Comparison of ENCODE assay signal across 22 mouse cellular contexts in the genomic region with DNA sequence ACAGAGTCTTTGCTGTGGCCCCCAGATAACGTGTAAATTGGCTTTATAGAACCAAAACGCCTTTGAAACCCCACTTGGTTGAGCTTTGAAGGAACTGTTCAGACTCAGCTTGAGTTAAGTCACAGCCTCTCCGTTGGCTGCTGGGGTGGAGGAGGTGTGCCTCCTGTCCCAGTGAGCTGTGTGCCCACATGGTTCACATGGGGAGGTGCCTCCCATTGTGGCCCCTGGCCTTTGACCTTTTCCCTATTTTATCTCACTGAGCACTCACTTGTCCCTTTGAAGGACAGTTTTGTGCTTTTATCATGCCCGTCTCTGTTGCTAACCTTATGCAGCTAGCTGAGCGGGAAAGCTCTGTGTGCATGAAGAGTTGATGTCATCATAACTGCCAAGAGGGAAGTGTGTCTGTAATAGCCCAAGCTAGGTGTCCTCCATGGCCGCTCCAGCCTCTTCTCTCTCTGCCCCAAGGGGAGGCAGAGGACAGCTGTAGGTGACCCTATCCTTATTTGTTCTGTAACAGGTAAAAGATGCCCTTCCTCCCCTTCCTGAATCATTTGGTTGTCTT. TPM values are rescaled to one million over a fixed set of nuclear protein-coding genes. Genes with fewer than 3 reads are reported as not detected.
DNase-seq lines count a peak whose midpoint lies in the region; ATAC-seq and TF ChIP-seq lines count a peak whose summit lies in the region.
"Had no signal": no experiment of that assay in that cellular context is flagged by ENCODE, and none has a peak within 500 bp of the region (broad histone marks: within the 10 kb centered on the region; RNA-seq: fewer than 3 reads in every experiment).

No protein-coding gene starts in this region.

- peaks cover 9% of the 10 kb centered on the region; the same call in 1 of the 2 replicates for H3K36me3 ChIP-seq in lung, embryonic 14.5 days (ENCODE audit: insufficient read depth)

- 30% methylated on average over 6 of the region's 6 CpGs for WGBS in lung, embryonic 14.5 days

- H3K4me1 ChIP-seq in lung, embryonic 14.5 days (ENCODE audit: insufficient read depth) = peaks cover 17% of the 10 kb centered on the region
- H3K4me1 ChIP-seq: hindbrain, embryonic 15.5 days had no signal

- H3K4me3 ChIP-seq in gastrocnemius, adult 2 months = no peak overlapping the region
- H3K4me3 ChIP-seq in lung, embryonic 14.5 days (ENCODE audit: low read depth, low read length) = no peak overlapping the region
- H3K4me3 ChIP-seq: hindbrain, embryonic 15.5 days; neural tube, embryonic 15.5 days had no signal

- intact Hi-C loops in gastrocnemius, adult 2 months (cut with DNase I) = no loop called here
- intact Hi-C loops in gastrocnemius, postnatal 36 days (cut with DNase I) = no loop called here

- no peak for TF ChIP-seq CTCF in gastrocnemius, adult 2 months (IDR thresholded peaks at IDR 0.05)
- no peak for TF ChIP-seq CTCF in lung, embryonic 14.5 days (IDR thresholded peaks at IDR 0.05; ENCODE audit: low read depth)

- no peak for ATAC-seq in lung, embryonic 14.5 days (ENCODE audit: insufficient read depth)
- ATAC-seq in monocyte, adult 5-6 weeks (replicated peaks; ENCODE audit: insufficient number of reproducible peaks, low FRiP score, low TSS enrichment, poor library complexity, severe bottlenecking) = peak; percentile 38; the same call in 1 of the 2 replicates
- ATAC-seq: forebrain, embryonic 16.5 days had no signal

- no peaks in the 10 kb centered on the region for H3K9me3 ChIP-seq in lung, embryonic 14.5 days (ENCODE audit: low read depth, low read length)
- H3K9me3 ChIP-seq: hindbrain, embryonic 15.5 days; neural tube, embryonic 15.5 days had no signal

- H3K27ac ChIP-seq in gastrocnemius, adult 2 months = peak overlapping the region; percentile 76; the same call in 1 of the 2 replicates
- H3K27ac ChIP-seq in lung, embryonic 14.5 days (ENCODE audit: low read depth) = peak overlapping the region; percentile 50
- H3K27ac ChIP-seq: hindbrain, embryonic 15.5 days had no signal

- H3K27me3 ChIP-seq in lung, embryonic 14.5 days (ENCODE audit: insufficient read depth, low read length) = no peaks in the 10 kb centered on the region
- H3K27me3 ChIP-seq: hindbrain, embryonic 15.5 days; neural tube, embryonic 15.5 days had no signal

- H3K4me2 ChIP-seq in lung, embryonic 14.5 days = no peak overlapping the region
- H3K4me2 ChIP-seq: hindbrain, embryonic 15.5 days; neural tube, embryonic 15.5 days had no signal

- no peak for DNase-seq in gastrocnemius, adult 2 months
- DNase-seq in gastrocnemius, postnatal 36 days = no peak
- DNase-seq in lung, embryonic 14.5 days = peak; percentile 24
- no peak for DNase-seq in lung, postnatal 4 days
- peak; percentile 31 for DNase-seq in liver
- no peak for DNase-seq in right cerebral cortex, postnatal 14 days
- DNase-seq in gastrocnemius, adult 8-10 months (ENCODE audit: low spot score in 2 of 2) = no peak
- DNase-seq: cerebellum, adult 9-11 months; gastrocnemius, postnatal 25 days; kidney, postnatal 14 days; lung, adult 2 months; right cerebral cortex, postnatal 25 days; thymus, postnatal 36 days had no signal

- H3K9ac ChIP-seq in lung, embryonic 14.5 days = no peak overlapping the region; the same call in 1 of the 2 replicates
- H3K9ac ChIP-seq: hindbrain, embryonic 15.5 days; neural tube, embryonic 15.5 days had no signal

RNA-seq across cellular contexts. Expression of a gene that starts 23.0 kb away (rescaled TPM):
- total RNA-seq in gastrocnemius, adult 2 months (2021) = under 1 TPM in 1 of 2 experiments, not detected in 1; 0.06 TPM
- total RNA-seq in gastrocnemius, postnatal 36 days (2021) = not detected
- 0.09 and 0.18 TPM in 2 replicates for polyA plus RNA-seq in lung, embryonic 14.5 days (2014; fragmentation: Nextera tagmentation; extraction: Ambion mirVana)
- not detected in 3 replicates for total RNA-seq in monocyte, adult 5-6 weeks (2017)
- total RNA-seq in gastrocnemius, adult 8-10 months (2022) = not detected

RNA-seq across cellular contexts. Expression of a gene that starts 36.2 kb away (rescaled TPM):
- total RNA-seq in gastrocnemius, adult 2 months (2021) = not detected
- not detected for total RNA-seq in gastrocnemius, postnatal 36 days (2021)
- not detected in 2 replicates for polyA plus RNA-seq in lung, embryonic 14.5 days (2014; fragmentation: Nextera tagmentation; extraction: Ambion mirVana)
- total RNA-seq in monocyte, adult 5-6 weeks (2017) = not detected in 3 replicates
- total RNA-seq in gastrocnemius, adult 8-10 months (2022) = not detected
- total RNA-seq: gastrocnemius, postnatal 25 days; left cerebral cortex, adult 18-20 months; midbrain, postnatal 0 days had no signal
- polyA plus RNA-seq: brain, embryonic 14.5 days; embryonic facial prominence, embryonic 14.5 days; forebrain, embryonic 16.5 days; hindbrain, embryonic 15.5 days; lung, adult 2 months; midbrain, postnatal 0 days; neural tube, embryonic 15.5 days; stomach, embryonic 16.5 days had no signal

RNA-seq across cellular contexts. Expression of a gene that starts 55.2 kb away (rescaled TPM):
- 1 to 10 TPM; 4.9 to 5.1 TPM for total RNA-seq in gastrocnemius, adult 2 months (2021)
- total RNA-seq in gastrocnemius, postnatal 36 days (2021) = 1 to 10 TPM; 4.0 to 8.8 TPM
- 22.2 and 25.6 TPM in 2 replicates for polyA plus RNA-seq in lung, embryonic 14.5 days (2014; fragmentation: Nextera tagmentation; extraction: Ambion mirVana)
- total RNA-seq in monocyte, adult 5-6 weeks (2017) = 1.1 to 1.2 TPM (median 1.1 TPM) in 3 replicates
- 1 to 10 TPM; 3.3 to 4.9 (median 4.0) TPM for total RNA-seq in gastrocnemius, adult 8-10 months (2022)

RNA-seq across cellular contexts. Expression of a gene that starts 55.3 kb away (rescaled TPM):
- total RNA-seq in gastrocnemius, adult 2 months (2021) = under 1 TPM; 0.75 to 0.77 TPM
- total RNA-seq in gastrocnemius, postnatal 36 days (2021) = under 1 TPM; 0.89 to 0.91 TPM
- 17.1 and 20.1 TPM in 2 replicates for polyA plus RNA-seq in lung, embryonic 14.5 days (2014; fragmentation: Nextera tagmentation; extraction: Ambion mirVana)
- 9.7 to 13.3 TPM (median 11.5 TPM) in 3 replicates for total RNA-seq in monocyte, adult 5-6 weeks (2017)
- total RNA-seq in gastrocnemius, adult 8-10 months (2022) = 1 to 10 TPM in 2 of 4 experiments, under 1 TPM in 2; 0.80 to 1.2 (median 1.0) TPM

Comparison
In these comparisons a context has a peak if more than half of its experiments do, and no peak if none do; other contexts are left out.
1. DNase-seq: peak in lung, embryonic 14.5 days (single experiment) and liver (single experiment); none in gastrocnemius, adult 2 months (single experiment), gastrocnemius, postnatal 36 days (0 of 2), lung, postnatal 4 days (0 of 2), right cerebral cortex, postnatal 14 days (single experiment) and gastrocnemius, adult 8-10 months (0 of 2).